Mouse (Mus musculus) embryonic fibroblast, embryonic 13.5 days (primary cell): ENCODE data around the gene Rab37.

ENCODE experiments used
- CTCF ChIP-seq: IDR thresholded peaks from 2 replicates; pipeline ENCODE4 v1.5.1; 2011; ENCODE audit warnings: mild to moderate bottlenecking, control low read depth, low read length, moderate library complexity, borderline replicate concordance; ENCODE audit not compliant: insufficient read depth
- POLR2A ChIP-seq: IDR thresholded peaks from 2 replicates; pipeline ENCODE4 v1.6.1; 2011; ENCODE audit warnings: low read depth, mild to moderate bottlenecking, control low read depth, low read length, moderate library complexity

GRCm38 (mm10) chr11:115141970-115142369 is 50.7 kb downstream of the Rab37 start:
- TF ChIP-seq POLR2A (no peak), CTCF (no peak)
